Mouse (Mus musculus) midbrain, postnatal 0 days (tissue): Measurements from ENCODE around the gene Mrgpra9. TPM values are rescaled to one million over a fixed set of nuclear protein-coding genes. Genes with fewer than 3 reads are reported as not detected.
"Not testable (repeated sequence)": the region's sequence is repeated elsewhere in the genome, so short reads cannot be mapped to it uniquely, and the experiment has no call there.

ENCODE experiments used
- ATAC-seq: fragments of 200-750 bp; cut with Nextera tagmentation; 2 replicates; pipeline ENCODE4 v1.8.0; 2017; ENCODE audit warnings: moderate number of reproducible peaks, mild to moderate bottlenecking, moderate TSS enrichment, moderate library complexity; ENCODE audit not compliant: low FRiP score
- DNase-seq: peaks from one replicate; pipeline ENCODE4 v3.0.0-alpha.2; 2015; ENCODE audit warnings: low spot score
- H3K27ac ChIP-seq: fragments of 300-500 bp; sonication (generic); 2 replicates; pipeline ENCODE4 v1.5.1; 2014; ENCODE audit warnings: low read depth, mild to moderate bottlenecking, low read length, mixed read lengths
- H3K27me3 ChIP-seq: fragments of 300-500 bp; sonication (generic); 2 replicates; pipeline ENCODE4 v1.6.1; 2014; ENCODE audit warnings: low read length, control low read depth, mixed read lengths; ENCODE audit not compliant: insufficient read depth
- H3K36me3 ChIP-seq: fragments of 300-500 bp; sonication (generic); 2 replicates; pipeline ENCODE4 v1.6.1; 2014; ENCODE audit warnings: low read length, control low read depth, mixed read lengths; ENCODE audit not compliant: insufficient read depth
- H3K4me1 ChIP-seq: fragments of 300-500 bp; sonication (generic); 2 replicates; pipeline ENCODE4 v1.6.1; 2014; ENCODE audit warnings: mild to moderate bottlenecking, control low read depth, antibody characterized with exemption, low read length, mixed read lengths; ENCODE audit not compliant: insufficient read depth
- H3K4me2 ChIP-seq: fragments of 300-500 bp; sonication (generic); 2 replicates; pipeline ENCODE4 v1.6.1; 2014; ENCODE audit warnings: low read depth, mild to moderate bottlenecking, low read length, mixed read lengths; ENCODE audit not compliant: poor library complexity, severe bottlenecking
- H3K4me3 ChIP-seq: fragments of 300-500 bp; sonication (generic); 2 replicates; pipeline ENCODE4 v1.5.1; 2014; ENCODE audit warnings: low read depth, mild to moderate bottlenecking, low read length, moderate library complexity
- H3K9ac ChIP-seq: fragments of 300-500 bp; sonication (generic); replicated peaks from 2 replicates; pipeline ENCODE4 v1.6.1; 2014; ENCODE audit warnings: mild to moderate bottlenecking, low read length, moderate library complexity, mixed read lengths; ENCODE audit not compliant: poor library complexity, severe bottlenecking
- H3K9me3 ChIP-seq: fragments of 300-500 bp; sonication (generic); 2 replicates; pipeline ENCODE4 v1.6.1; 2016; ENCODE audit warnings: low read length, control low read depth
- CTCF ChIP-seq: IDR thresholded peaks from 2 replicates; pipeline ENCODE4 v1.5.1; 2016; ENCODE audit warnings: antibody characterized with exemption, mild to moderate bottlenecking
- WGBS: fragments of 180-500 bp; shearing (Covaris S2); extraction: QIAGEN DNeasy Blood & Tissue Kit; methylation state at CpG from one replicate; pipeline ENCODE4 v1.1.7; 2014; 5-methylcytosine and 5-hydroxymethylcytosine counted together
- polyA plus RNA-seq: library from polyadenylated mRNA; unstranded; fragments of >200 nt; fragmentation: Nextera tagmentation; extraction: Ambion mirVana; gene quantifications from 2 replicates; pipeline ENCODE4 v1.2.1, GENCODE M21; 2015
- total RNA-seq: library from RNA; depleted of rRNA; stranded (reverse); fragments of >200 nt; gene quantifications from 2 replicates; pipeline ENCODE4 v1.2.3, GENCODE M21; 2014; rRNA removed

Gene Mrgpra9
- total RNA-seq (not detected in 2 replicates), polyA plus RNA-seq (not detected in 2 replicates)

GRCm38 (mm10) chr7:47252770-47253169, at the start of gene Mrgpra9:
Gene Mrgpra9 (minus strand): TSS chr7:47252848.
- no peaks in the 10 kb centered on the region for H3K27me3 ChIP-seq
- WGBS, result 75% methylated on average over 1 of the region's 1 CpGs
- TF ChIP-seq CTCF, result no peak
- no peak within 1 kb of the TSS for H3K4me3 ChIP-seq
- H3K36me3 ChIP-seq, result no peaks in the 10 kb centered on the region
- no peak for ATAC-seq
- no peaks in the 10 kb centered on the region for H3K9me3 ChIP-seq
- no peak within 1 kb of the TSS for H3K4me2 ChIP-seq
- no peak within 1 kb of the TSS for H3K27ac ChIP-seq
- H3K9ac ChIP-seq, result no peak within 1 kb of the TSS
- H3K4me1 ChIP-seq, result no peaks in the 10 kb centered on the region
- DNase-seq, result no peak

DNA sequence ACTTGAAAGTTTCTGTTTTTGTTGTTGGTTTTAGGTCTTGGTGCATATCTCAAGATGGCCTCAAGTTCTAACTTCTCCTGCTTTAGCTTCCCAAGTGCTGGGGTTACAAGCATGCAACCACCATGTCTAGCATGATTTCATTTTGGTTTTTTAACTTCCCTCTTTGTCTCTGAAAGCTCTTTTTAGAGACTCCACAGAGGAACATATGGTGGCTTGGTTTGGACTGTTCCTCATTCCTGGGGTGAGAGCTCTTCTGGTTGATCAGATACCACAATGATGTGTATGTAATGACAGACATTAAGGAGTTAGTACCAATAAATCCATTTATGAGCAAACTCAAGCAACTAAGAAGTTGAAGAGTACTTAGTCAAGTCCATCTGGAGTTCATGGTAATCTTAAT, 47.0 kb upstream of the Mrgpra9 start:
- not testable (repeated sequence) for H3K9me3 ChIP-seq, H3K4me2 ChIP-seq, H3K9ac ChIP-seq, H3K27me3 ChIP-seq, H3K36me3 ChIP-seq, H3K4me1 ChIP-seq, H3K27ac ChIP-seq, H3K4me3 ChIP-seq, ATAC-seq, DNase-seq

- not testable (repeated sequence) for ATAC-seq, H3K4me3 ChIP-seq
These were observed 18.9 kb upstream of the Mrgpra9 start for GRCm38 (mm10) chr7:47271547-47271946.

DNA sequence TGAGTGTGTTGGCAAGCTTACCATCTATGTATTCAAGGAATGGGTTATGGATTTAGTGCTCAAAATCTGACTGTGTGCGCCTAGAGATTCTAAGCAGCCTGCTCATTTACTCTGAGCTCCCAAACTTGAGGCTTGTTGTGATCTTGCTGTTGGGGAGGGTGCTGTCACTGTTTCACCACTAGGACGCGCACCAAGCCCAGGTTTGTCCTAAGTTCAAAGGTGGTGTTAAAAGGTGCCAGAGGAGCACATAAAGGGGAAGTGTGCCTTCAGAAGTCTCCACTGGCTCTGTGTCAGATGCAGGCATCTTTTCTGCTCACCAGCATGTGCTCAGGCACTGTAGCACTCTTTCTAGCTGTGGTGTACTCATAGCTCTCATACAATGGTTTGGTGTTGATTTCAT, 8.0 kb downstream of the Mrgpra9 start:
- no peak overlapping the region for H3K9ac ChIP-seq
- H3K4me2 ChIP-seq, result no peak overlapping the region
- no peak overlapping the region for H3K4me3 ChIP-seq
- no peaks in the 10 kb centered on the region for H3K27me3 ChIP-seq
- no peak overlapping the region for H3K27ac ChIP-seq
- H3K4me1 ChIP-seq, result no peaks in the 10 kb centered on the region
- ATAC-seq (no peak), DNase-seq (no peak)
- H3K36me3 ChIP-seq, result no peaks in the 10 kb centered on the region
- no peaks in the 10 kb centered on the region for H3K9me3 ChIP-seq
- TF ChIP-seq CTCF, result no peak
- 57% methylated on average over 3 of the region's 3 CpGs for WGBS

More at GRCm38 (mm10) chr7:47271547-47271946, 18.9 kb upstream of the Mrgpra9 start:
- not testable (repeated sequence) for H3K36me3 ChIP-seq, H3K9ac ChIP-seq, H3K4me1 ChIP-seq, H3K9me3 ChIP-seq, H3K27ac ChIP-seq, DNase-seq, H3K27me3 ChIP-seq, H3K4me2 ChIP-seq
- 90% methylated on average over 5 of the region's 5 CpGs for WGBS

GRCm38 (mm10) chr7:47204830-47205229, 47.8 kb downstream of the Mrgpra9 start, which contains the start of gene Mrgpra6:
Gene Mrgpra6 (minus strand): TSS chr7:47204920.
- Histone ChIP-seq H3K36me3 (no peaks in the 10 kb centered on the region), H3K4me3 (no peak within 1 kb of the TSS), H3K27ac (no peak within 1 kb of the TSS), H3K9ac (no peak within 1 kb of the TSS), H3K4me2 (no peak within 1 kb of the TSS), H3K9me3 (no peaks in the 10 kb centered on the region), H3K4me1 (no peaks in the 10 kb centered on the region), H3K27me3 (no peaks in the 10 kb centered on the region)
- ATAC-seq, result no peak
- TF ChIP-seq CTCF, result no peak
- DNase-seq, result no peak
- WGBS, result 79% methylated on average over 4 of the region's 4 CpGs

GRCm38 (mm10) chr7:47195271-47195670, 57.4 kb downstream of the Mrgpra9 start:
- Histone ChIP-seq H3K9ac (no peak overlapping the region), H3K4me2 (no peak overlapping the region), H3K27me3 (no peaks in the 10 kb centered on the region), H3K4me3 (no peak overlapping the region), H3K36me3 (no peaks in the 10 kb centered on the region), H3K27ac (no peak overlapping the region), H3K4me1 (no peaks in the 10 kb centered on the region), H3K9me3 (0 out of 2 replicates have a peak, but pooled peaks cover 2% of the 10 kb centered on the region)
- DNase-seq, result no peak
- no peak for TF ChIP-seq CTCF
- 22% methylated on average over 1 of the region's 1 CpGs for WGBS
- ATAC-seq, result no peak

Other genes starting within 250 kb of the Mrgpra9 start
- gene Spty2d1, start 244.4 kb downstream of the Mrgpra9 start, total RNA-seq, result 8.8 and 10.7 TPM in 2 replicates
- 3.8 and 4.7 TPM in 2 replicates for gene Spty2d1, start 244.4 kb downstream of the Mrgpra9 start, polyA plus RNA-seq
- gene Tmem86a, start 202.2 kb downstream of the Mrgpra9 start, total RNA-seq, result 15.1 and 16.0 TPM in 2 replicates
- 29.0 and 30.1 TPM in 2 replicates for gene Tmem86a, start 202.2 kb downstream of the Mrgpra9 start, polyA plus RNA-seq
- gene Ptpn5, start 119.2 kb downstream of the Mrgpra9 start, total RNA-seq, result 114 and 124 TPM in 2 replicates
- gene Ptpn5, start 119.2 kb downstream of the Mrgpra9 start, polyA plus RNA-seq, result 187 and 195 TPM in 2 replicates
- gene Mrgpra6, start 47.9 kb downstream of the Mrgpra9 start, total RNA-seq, result not detected in 2 replicates
- gene Mrgpra6, start 47.9 kb downstream of the Mrgpra9 start, polyA plus RNA-seq, result not detected in 2 replicates
- not detected in 2 replicates for gene Mrgpra1, start 101.4 kb upstream of the Mrgpra9 start, total RNA-seq
- gene Mrgpra1, start 101.4 kb upstream of the Mrgpra9 start, polyA plus RNA-seq, result not detected in 2 replicates
- not detected in 2 replicates for gene Mrgpra2a, start 199.3 kb upstream of the Mrgpra9 start, total RNA-seq
- not detected in 2 replicates for gene Mrgpra2a, start 199.3 kb upstream of the Mrgpra9 start, polyA plus RNA-seq